Mouse (Mus musculus) forebrain, embryonic 10.5 days (tissue): ENCODE measurements around the gene Gpr162. TPM values are rescaled to one million over a fixed set of nuclear protein-coding genes. Genes with fewer than 3 reads are reported as not detected.

Experiments
- DNase-seq: peaks from one replicate; pipeline ENCODE4 v3.0.0-alpha.2; 2017; ENCODE audit warnings: low spot score; ENCODE audit errors: extremely low spot score
- H3K27ac ChIP-seq: fragments of 300-500 bp; sonication (generic); 2 replicates; pipeline ENCODE4 v1.5.1; 2016; ENCODE audit warnings: mild to moderate bottlenecking
- H3K27me3 ChIP-seq: fragments of 300-500 bp; sonication (generic); 2 replicates; pipeline ENCODE4 v1.6.1; 2016; ENCODE audit warnings: mild to moderate bottlenecking; ENCODE audit not compliant: poor library complexity, severe bottlenecking
- H3K36me3 ChIP-seq: fragments of 300-500 bp; sonication (generic); replicated peaks from 2 replicates; pipeline ENCODE4 v1.6.1; 2016; ENCODE audit warnings: mild to moderate bottlenecking, moderate library complexity
- H3K4me1 ChIP-seq: fragments of 300-500 bp; sonication (generic); 2 replicates; pipeline ENCODE4 v1.6.1; 2016
- H3K4me3 ChIP-seq: fragments of 300-500 bp; sonication (generic); 2 replicates; pipeline ENCODE4 v1.5.1; 2016; ENCODE audit warnings: mild to moderate bottlenecking, moderate library complexity
- H3K9me3 ChIP-seq: fragments of 300-500 bp; sonication (generic); 2 replicates; pipeline ENCODE4 v1.6.1; 2016; ENCODE audit warnings: mild to moderate bottlenecking, moderate library complexity
- WGBS: fragments of 180-500 bp; shearing (Covaris S2); methylation state at CpG from one replicate; pipeline ENCODE4 v1.1.7; 2016; 5-methylcytosine and 5-hydroxymethylcytosine counted together
- polyA plus RNA-seq: library from polyadenylated mRNA; unstranded; fragments of >200 nt; fragmentation: Nextera tagmentation; extraction: Ambion mirVana; gene quantifications from 2 replicates; pipeline ENCODE4 v1.2.1, GENCODE M21; 2016

Gene Gpr162
- polyA plus RNA-seq, 1 experiment from 2014 or later = 2.5 TPM

DNA sequence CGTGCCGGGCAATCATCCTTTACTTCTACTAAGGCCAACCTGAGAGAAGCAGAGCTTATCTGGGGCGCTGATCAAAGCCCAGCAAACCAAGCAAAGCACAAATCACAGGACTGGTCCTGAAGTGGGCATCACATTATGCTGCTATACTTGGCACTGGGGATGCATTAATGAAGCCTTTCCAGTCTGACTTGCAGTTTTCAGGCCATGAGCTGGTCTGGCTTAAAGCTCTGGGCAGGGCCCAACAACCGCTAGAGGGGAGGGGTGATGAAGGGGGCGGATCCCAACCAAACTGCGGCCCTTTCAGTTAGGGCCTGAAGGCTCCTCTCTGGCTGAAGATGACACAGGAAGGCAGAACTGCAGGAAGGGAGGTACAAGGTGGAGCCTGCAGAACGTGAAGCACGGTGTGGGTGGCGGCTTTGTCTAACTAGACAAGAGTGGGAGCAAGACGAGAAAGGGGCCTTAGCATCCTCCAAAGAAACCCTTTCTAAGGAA is 35.6 kb downstream of the Gpr162 start:
- WGBS = 29% methylated on average over 10 of the region's 10 CpGs
- H3K36me3 ChIP-seq = peaks cover 65% of the 10 kb centered on the region
- peak overlapping the region; percentile 93 for H3K27ac ChIP-seq
- peaks cover 45% of the 10 kb centered on the region for H3K4me1 ChIP-seq
- H3K27me3 ChIP-seq = no peaks in the 10 kb centered on the region
- peak overlapping the region; percentile 74 for H3K4me3 ChIP-seq
- no peaks in the 10 kb centered on the region for H3K9me3 ChIP-seq
- DNase-seq = peak; percentile 43

DNA sequence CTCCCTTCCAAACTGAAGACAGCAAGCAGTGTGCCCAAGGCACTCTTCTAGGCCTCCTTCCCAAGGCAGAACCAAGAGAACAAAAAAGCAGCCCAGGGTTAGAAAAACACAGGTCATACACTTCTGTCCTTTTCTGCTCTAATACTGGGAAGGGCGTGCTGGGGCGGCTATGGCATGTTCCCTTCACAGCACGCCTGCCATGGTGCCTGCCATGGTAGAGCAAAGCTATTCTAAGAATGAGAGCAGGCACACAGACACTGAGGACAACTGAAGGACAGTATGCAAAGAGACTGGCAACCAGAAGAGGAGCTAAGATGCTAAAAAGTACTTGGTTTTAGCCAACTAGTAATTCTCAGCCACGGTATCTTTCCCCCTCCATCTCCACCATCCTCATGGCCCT is 41.7 kb downstream of the Gpr162 start:
- H3K27ac ChIP-seq = no peak overlapping the region
- no peaks in the 10 kb centered on the region for H3K9me3 ChIP-seq
- H3K27me3 ChIP-seq = no peaks in the 10 kb centered on the region
- peaks cover 99% of the 10 kb centered on the region for H3K36me3 ChIP-seq
- H3K4me3 ChIP-seq = no peak overlapping the region
- WGBS = 96% methylated on average over 4 of the region's 4 CpGs
- no peaks in the 10 kb centered on the region for H3K4me1 ChIP-seq
- DNase-seq = no peak

DNA sequence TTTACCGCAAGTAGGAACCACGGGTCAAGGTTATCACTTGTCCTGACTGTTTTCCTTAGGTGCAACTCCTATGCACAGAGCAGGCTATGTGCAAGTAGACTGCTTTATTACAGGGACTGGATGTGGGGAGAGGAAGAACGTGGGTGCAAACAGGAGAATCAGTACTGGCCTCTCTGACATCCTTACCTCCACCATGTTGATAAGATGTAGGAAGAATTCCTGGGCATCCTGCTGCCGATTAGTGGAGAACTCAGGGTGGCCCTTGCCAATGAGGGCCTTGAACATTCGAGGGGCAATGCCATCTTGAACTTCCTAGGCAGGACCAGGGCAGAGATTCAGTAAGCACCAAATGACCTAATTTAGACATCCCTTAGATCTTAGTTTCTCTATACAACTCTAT is 42.9 kb downstream of the Gpr162 start:
- Histone ChIP-seq H3K9me3 (no peaks in the 10 kb centered on the region), H3K4me1 (no peaks in the 10 kb centered on the region), H3K4me3 (no peak overlapping the region), H3K36me3 (peaks cover 100% of the 10 kb centered on the region), H3K27ac (no peak overlapping the region), H3K27me3 (no peaks in the 10 kb centered on the region)
- DNase-seq = no peak
- WGBS = 92% methylated on average over 5 of the region's 5 CpGs

DNA sequence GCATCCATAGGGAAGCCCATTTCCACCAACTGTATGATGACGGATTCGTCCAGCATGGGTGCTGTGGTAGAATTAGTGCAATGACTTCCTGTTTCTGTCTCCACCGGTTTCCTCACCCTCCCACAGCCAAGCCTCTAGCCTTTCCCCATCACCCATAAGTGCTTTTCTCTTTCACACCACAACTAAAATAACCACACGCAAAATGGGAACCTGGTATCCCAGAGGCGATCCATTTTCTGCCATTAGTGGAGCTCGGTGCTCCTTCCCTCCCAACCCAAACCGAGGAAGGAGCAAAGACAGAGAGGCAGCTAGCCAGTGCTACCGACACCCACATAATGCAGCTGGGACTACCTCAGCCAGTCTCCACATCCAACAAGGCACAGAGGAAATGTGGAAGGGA is 45.8 kb downstream of the Gpr162 start:
- H3K4me1 ChIP-seq = peaks cover 22% of the 10 kb centered on the region
- no peaks in the 10 kb centered on the region for H3K9me3 ChIP-seq
- 91% methylated on average over 8 of the region's 8 CpGs for WGBS
- no peaks in the 10 kb centered on the region for H3K27me3 ChIP-seq
- no peak overlapping the region for H3K27ac ChIP-seq
- no peak overlapping the region for H3K4me3 ChIP-seq
- H3K36me3 ChIP-seq = peaks cover 87% of the 10 kb centered on the region
- DNase-seq = no peak

DNA sequence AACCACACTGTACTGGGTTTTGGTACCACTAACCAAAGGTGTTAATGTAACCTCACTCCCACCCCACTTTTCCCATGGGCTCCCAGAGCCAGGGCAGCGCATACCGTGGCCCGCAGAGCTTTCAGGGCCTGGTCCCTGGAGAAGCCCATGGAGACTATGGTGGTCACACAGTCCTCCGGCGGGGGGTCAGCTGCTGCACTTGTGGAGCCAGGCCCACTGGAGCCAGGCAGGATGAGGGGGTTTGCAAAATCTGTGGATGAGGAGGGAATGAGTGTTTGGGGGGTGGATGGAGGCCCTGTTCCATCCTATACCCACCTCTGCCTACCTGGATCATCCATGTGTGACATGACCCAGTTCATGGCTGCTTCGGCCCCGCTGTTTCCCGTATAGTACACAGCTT is 46.2 kb downstream of the Gpr162 start:
- WGBS = 97% methylated on average over 8 of the region's 8 CpGs
- DNase-seq = no peak
- Histone ChIP-seq H3K9me3 (no peaks in the 10 kb centered on the region), H3K4me3 (no peak overlapping the region), H3K27me3 (no peaks in the 10 kb centered on the region), H3K4me1 (peaks cover 26% of the 10 kb centered on the region), H3K36me3 (peaks cover 87% of the 10 kb centered on the region), H3K27ac (no peak overlapping the region)

DNA sequence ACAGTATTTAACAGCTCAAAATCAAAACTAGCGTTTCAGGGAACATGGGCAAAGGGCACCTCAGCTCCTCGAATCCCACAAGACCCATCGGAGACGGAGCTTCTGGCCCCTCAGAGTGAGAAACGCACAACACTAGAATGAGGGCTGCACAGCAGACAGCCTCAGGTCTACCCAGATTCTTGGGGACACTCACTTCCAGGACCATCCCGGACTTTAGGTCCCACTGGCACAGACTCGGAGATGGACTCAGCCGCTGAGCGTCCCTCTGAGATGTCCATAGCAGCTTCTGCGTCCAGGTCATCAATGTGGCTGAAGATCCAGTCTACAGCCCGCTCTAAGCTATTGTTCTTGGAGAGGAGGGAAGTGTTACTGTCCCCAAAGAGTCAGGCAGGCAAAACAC is 46.7 kb downstream of the Gpr162 start:
- Histone ChIP-seq H3K36me3 (peaks cover 87% of the 10 kb centered on the region), H3K27me3 (no peaks in the 10 kb centered on the region), H3K27ac (no peak overlapping the region), H3K4me1 (peaks cover 30% of the 10 kb centered on the region), H3K9me3 (no peaks in the 10 kb centered on the region), H3K4me3 (no peak overlapping the region)
- WGBS = 96% methylated on average over 11 of the region's 11 CpGs
- DNase-seq = no peak

DNA sequence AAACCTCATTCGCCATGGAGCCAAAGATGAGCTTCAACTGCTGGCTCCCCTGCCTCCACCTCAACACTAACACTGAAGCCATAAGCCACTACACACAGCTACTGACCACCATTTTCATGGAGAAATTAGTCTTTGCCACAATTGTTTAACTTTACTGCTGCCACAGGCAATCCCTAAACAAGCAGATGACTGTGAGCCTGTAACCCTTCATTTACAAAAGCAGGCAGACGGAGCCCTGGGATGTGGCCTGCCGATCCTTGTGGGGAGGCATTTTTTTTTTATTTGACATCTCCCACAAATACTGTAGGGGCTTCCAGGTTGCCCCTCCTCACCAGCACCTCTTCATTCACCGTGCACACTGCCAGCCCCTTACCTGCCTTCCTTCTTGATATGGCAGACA is 47.2 kb downstream of the Gpr162 start:
- Histone ChIP-seq H3K36me3 (peaks cover 87% of the 10 kb centered on the region), H3K4me1 (peaks cover 36% of the 10 kb centered on the region), H3K27me3 (no peaks in the 10 kb centered on the region), H3K4me3 (no peak overlapping the region), H3K9me3 (no peaks in the 10 kb centered on the region), H3K27ac (no peak overlapping the region)
- DNase-seq = no peak
- WGBS = 93% methylated on average over 4 of the region's 4 CpGs

DNA sequence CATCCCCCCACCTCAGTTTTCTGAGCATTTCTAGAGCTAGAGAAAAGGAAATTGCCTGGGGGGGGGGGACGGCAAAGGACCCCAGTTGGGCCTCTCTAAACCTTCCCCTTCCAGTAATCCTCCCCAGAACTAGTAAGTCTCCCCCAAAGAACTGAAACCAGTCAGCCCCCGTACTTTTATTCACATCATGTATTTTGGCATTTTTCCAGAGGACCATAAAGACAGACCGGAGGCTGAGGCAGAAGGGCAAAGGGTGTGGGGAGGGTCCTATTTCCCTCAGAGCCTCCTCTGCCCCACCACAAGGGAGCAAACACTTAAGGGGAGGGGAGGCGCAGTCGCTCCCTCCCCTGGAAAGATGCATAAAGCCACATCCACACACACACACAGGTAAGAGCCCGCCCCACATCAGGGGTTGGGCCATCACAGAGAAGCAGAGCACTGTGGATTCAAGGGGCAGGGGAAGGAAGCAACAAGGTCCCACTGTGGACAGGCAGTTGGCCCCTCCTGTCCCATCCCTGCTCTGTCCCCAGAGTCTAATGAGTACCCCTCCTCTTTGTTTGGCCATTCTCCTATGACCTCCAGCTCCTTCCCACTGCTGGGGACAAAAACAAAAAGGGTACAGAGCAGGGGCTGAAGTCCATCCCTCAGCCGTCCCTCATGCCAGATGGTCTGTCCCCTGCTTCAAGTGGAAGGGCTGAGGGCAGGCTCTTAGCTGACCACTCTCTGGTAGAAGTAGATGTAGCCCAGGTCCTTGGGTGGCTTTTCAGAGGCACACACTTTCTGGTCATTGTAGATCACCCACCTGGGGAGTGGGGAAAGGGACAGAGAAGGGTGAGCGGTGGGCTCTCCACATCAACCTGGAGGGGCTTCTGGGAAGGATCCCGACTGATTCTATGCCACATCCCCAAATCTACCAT is 48.7 kb downstream of the Gpr162 start:
- 78% methylated on average over 9 of the region's 9 CpGs for WGBS
- H3K36me3 ChIP-seq = peaks cover 87% of the 10 kb centered on the region
- peak overlapping the region; percentile 99; the same call in 1 of the 2 replicates for H3K27ac ChIP-seq
- peaks cover 49% of the 10 kb centered on the region for H3K4me1 ChIP-seq
- H3K4me3 ChIP-seq = peak overlapping the region; percentile 91
- no peak for DNase-seq
- H3K9me3 ChIP-seq = no peaks in the 10 kb centered on the region
- H3K27me3 ChIP-seq = no peaks in the 10 kb centered on the region

DNA sequence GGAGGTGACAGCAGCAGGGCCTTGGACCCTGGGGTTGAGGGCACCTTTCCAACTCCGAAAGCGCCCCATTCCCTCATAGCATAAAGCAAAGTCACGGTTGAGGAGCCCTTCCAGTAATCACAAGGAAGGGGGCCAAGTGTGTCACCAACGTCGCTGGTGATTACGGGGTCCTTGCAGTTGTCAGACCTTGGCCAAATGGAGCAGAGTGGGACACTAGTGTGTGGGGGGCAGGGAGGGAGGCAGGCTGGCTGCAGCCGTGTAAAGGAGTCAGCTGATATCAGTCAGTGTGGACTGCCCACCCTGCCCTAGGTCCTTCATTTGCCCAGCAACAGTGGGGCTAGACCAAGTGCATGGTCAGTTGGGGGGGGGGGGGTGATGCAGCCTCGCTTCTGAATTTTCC is 49.3 kb downstream of the Gpr162 start:
- DNase-seq = no peak
- H3K9me3 ChIP-seq = no peaks in the 10 kb centered on the region
- peak overlapping the region; percentile 91 for H3K4me3 ChIP-seq
- H3K27me3 ChIP-seq = no peaks in the 10 kb centered on the region
- H3K4me1 ChIP-seq = peaks cover 56% of the 10 kb centered on the region
- H3K27ac ChIP-seq = peak overlapping the region; percentile 99
- WGBS = 51% methylated on average over 8 of the region's 8 CpGs
- H3K36me3 ChIP-seq = peaks cover 86% of the 10 kb centered on the region

DNA sequence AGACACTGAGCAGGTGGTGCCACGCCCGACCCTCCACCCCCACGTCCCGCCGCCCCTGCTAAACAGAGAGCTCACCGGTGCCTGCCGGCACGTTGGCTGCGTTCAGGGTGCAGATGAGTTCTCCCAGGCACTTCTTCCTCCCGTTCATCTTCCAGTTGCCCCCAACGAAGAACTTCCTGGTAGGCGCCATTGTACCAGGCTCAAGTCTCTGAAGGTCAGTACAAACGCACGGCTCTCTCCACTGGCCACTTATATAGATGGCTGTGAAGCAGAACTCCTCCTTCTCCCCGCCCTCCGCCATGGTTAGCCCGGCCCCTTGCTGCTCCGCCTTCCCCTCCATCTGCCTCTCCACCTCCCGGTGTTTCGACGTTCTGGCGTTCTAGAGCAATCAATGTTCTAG is 49.9 kb downstream of the Gpr162 start, which contains the start of gene Tpi1:
Gene Tpi1 (minus strand): TSS at position 364 of the 400 bp plus-strand sequence.
- Histone ChIP-seq H3K4me3 (peak within 1 kb of the TSS; percentile 91), H3K27ac (peak within 1 kb of the TSS; percentile 99), H3K4me1 (peaks cover 61% of the 10 kb centered on the region), H3K36me3 (peaks cover 81% of the 10 kb centered on the region), H3K9me3 (no peaks in the 10 kb centered on the region), H3K27me3 (no peaks in the 10 kb centered on the region)
- 0% methylated on average over 22 of the region's 22 CpGs for WGBS
- DNase-seq = peak; percentile 88

DNA sequence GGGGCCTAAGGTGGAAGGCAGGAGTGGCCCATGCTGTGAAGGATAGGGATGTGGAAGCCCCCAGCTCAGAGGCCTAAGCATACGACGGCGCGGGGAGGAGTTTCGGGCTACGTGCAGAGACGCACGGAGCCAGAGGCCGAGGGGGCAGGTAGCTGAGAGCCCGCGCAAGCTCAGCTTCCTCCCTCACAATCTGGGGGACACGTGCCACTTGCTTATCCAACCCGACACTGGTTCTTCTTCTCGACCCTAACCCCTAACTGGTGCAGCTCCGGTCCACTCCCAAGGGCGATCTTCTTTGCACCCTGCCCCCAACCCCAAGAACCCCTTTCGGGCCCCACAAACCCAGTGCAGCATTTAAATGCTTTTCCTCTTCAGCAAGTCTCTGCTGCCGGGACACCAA is 50.3 kb downstream of the Gpr162 start:
- Histone ChIP-seq H3K27ac (peak overlapping the region; percentile 99), H3K4me3 (peak overlapping the region; percentile 91), H3K4me1 (peaks cover 65% of the 10 kb centered on the region), H3K36me3 (peaks cover 77% of the 10 kb centered on the region), H3K27me3 (no peaks in the 10 kb centered on the region), H3K9me3 (no peaks in the 10 kb centered on the region)
- peak; percentile 71 for DNase-seq
- WGBS = 0% methylated on average over 18 of the region's 18 CpGs

DNA sequence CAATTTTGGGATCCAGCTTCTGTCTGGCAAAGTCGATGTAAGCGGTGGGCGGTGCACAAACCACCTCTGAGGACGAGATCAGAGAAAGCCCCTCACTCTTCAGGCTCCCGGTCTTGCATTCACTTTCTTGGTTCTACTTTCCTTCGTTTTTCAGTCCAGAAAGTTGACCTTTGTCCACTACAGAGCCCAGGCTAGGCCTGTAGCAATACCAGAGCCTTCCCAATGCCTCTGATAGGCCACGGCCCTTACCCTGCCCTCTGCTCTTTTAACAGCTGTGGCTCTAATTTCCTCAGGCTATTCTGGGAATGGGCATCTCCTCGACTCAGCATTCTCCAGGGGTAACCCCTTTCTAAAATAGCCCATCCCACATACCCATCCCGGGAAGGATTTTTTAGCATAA is 50.9 kb downstream of the Gpr162 start:
- Histone ChIP-seq H3K27me3 (no peaks in the 10 kb centered on the region), H3K4me1 (peaks cover 72% of the 10 kb centered on the region), H3K36me3 (peaks cover 70% of the 10 kb centered on the region), H3K9me3 (no peaks in the 10 kb centered on the region), H3K4me3 (peak overlapping the region; percentile 91), H3K27ac (peak overlapping the region; percentile 99)
- 25% methylated on average over 9 of the region's 9 CpGs for WGBS
- DNase-seq = no peak
